Comparison of ENCODE assay signal across 24 mouse cellular contexts in the genomic region with DNA sequence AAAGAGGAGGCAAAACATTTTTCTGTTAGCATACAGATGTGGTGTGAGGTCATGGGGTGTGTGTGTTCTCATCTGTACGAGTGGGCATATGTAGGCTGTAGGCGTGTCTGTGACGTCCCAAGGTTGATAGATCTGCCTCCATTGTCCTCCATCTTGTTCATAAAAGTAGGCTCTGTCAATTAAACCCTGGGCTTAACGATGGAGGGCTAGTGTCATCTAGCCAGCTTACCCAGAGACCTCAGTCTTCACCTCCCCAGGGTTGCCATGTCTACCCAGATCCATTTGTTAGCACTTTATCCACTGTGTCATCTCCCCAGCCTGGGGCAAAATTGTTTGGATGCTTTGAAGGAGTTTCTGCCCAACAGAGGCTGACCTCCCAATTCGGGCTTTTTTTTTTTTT.
"Had no signal": no experiment of that assay in that cellular context is flagged by ENCODE, and none has a peak within 500 bp of the region (broad histone marks: within the 10 kb centered on the region; RNA-seq: fewer than 3 reads in every experiment).

No protein-coding gene starts in this region.

- DNase-seq: gastrocnemius, adult 2 months; gastrocnemius, postnatal 10 days; gastrocnemius, postnatal 25 days; heart, adult 2 months; heart, postnatal 14 days; heart, postnatal 36 days; kidney, adult 11 months; kidney, adult 2 months; kidney, adult 9 months; kidney, postnatal 25 days; kidney, postnatal 4 days; liver; liver, embryonic 13.5 days had no signal

- ATAC-seq: hindbrain, postnatal 0 days; intestine, embryonic 16.5 days had no signal

- H3K27ac ChIP-seq: gastrocnemius, adult 2 months; heart, adult 2 months; heart, embryonic 13.5 days; heart, embryonic 15.5 days; hindbrain, embryonic 13.5 days; hindbrain, embryonic 15.5 days; hindbrain, postnatal 0 days; kidney, embryonic 15.5 days; layer of hippocampus, adult 2 months; left cerebral cortex, adult 2 months; limb, embryonic 12.5 days; liver, embryonic 13.5 days had no signal

- H3K9me3 ChIP-seq: heart, embryonic 13.5 days; heart, embryonic 15.5 days; hindbrain, embryonic 13.5 days; hindbrain, embryonic 15.5 days; kidney, embryonic 15.5 days; limb, embryonic 10.5 days; limb, embryonic 12.5 days; liver, embryonic 13.5 days had no signal

- H3K36me3 ChIP-seq: heart, embryonic 13.5 days; heart, embryonic 15.5 days; hindbrain, embryonic 13.5 days; hindbrain, embryonic 15.5 days; kidney, embryonic 15.5 days; limb, embryonic 10.5 days; limb, embryonic 12.5 days; liver, embryonic 13.5 days had no signal

- H3K4me2 ChIP-seq: kidney, embryonic 15.5 days had no signal

- H3K4me3 ChIP-seq: gastrocnemius, adult 2 months; heart, adult 2 months; heart, embryonic 15.5 days; hindbrain, embryonic 13.5 days; hindbrain, embryonic 15.5 days; kidney, embryonic 15.5 days; layer of hippocampus, adult 2 months; left cerebral cortex, adult 2 months; limb, embryonic 12.5 days had no signal

- H3K9ac ChIP-seq: heart, embryonic 15.5 days; hindbrain, embryonic 15.5 days; kidney, embryonic 15.5 days; limb, embryonic 12.5 days; liver, embryonic 13.5 days had no signal
